Mouse (Mus musculus): ENCODE results near the gene Rad18. TPM values are rescaled to one million over a fixed set of nuclear protein-coding genes. Genes with fewer than 3 reads are reported as not detected.
"Not testable (repeated sequence)": the region's sequence is repeated elsewhere in the genome, so short reads cannot be mapped to it uniquely, and the experiment has no call there.

The Rad18 gene
- total RNA-seq (2017): 29.1 and 39.6 TPM in 2 replicates

DNA sequence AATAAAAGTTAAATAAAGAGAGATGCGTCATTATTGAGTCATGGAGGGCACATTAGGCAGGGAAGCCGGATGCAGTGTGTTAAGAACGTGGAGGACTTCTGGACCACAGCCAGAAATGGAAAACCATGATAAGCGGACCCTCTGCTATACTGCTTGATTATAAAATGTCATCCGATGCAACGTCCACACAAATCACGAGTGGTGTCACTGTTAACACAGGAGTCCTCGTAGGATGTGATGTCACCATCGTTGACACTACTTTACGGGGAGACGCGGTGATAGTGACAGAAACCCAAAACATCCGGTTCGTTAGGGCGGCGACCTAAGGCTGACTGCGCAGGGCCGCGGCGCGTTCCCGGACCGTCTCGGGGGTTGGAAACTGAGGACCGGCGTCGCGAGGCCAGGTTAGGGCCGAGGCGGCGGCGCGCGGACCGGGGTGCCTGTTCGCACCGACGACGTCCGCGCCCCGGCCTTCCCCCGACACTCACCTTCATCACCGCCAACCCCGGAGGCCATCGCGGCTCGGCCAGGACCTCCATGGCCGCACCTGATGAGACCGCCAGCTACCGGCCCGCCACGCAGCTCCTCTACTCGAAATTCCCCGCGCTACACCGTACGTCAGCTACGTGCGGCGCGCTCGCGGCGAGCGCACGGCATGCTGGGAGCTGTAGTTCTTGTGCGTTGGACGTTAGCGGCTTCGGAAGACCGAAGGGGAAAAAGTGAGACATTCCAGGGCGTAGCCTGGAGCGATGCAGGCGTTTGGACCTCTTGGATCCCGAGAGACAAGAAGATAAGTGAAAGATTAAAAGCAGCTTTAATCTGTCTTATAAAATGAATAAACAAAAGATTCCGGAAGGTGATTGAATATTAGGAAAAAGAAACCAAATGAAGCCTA lies at the start of gene Rad18:
Gene Rad18 (minus strand): TSS at position 631 of the 895 bp plus-strand sequence.
- ATAC-seq (replicated peaks in 1 of 2; ENCODE audit: insufficient read depth in 1 of 2, low FRiP score in 2 of 2, low TSS enrichment in 1 of 2, low read depth in 1 of 2, poor library complexity in 2 of 2, severe bottlenecking in 2 of 2): peak; percentile 89 to 92

DNA sequence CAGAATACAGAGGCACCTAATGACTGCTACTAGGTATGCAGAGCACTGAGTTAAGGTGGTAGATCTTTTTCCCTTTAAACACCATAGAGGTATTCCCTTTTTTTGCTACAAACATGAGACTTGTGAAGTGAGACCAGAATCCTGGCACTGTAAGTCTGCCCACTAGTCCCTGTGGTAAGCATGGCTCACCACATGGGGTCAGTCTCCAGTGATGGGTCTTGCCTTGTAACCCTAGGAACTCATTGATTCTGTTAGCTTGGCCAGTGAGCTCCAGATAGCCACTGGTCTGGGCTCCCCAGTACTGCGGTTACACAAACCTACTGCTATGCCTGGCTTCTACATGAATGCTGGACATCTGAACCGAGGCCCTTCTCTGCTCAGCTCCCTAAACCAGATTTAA lies 45.8 kb upstream of the Rad18 start:
- ATAC-seq (replicated peaks in 1 of 2; ENCODE audit: insufficient read depth in 1 of 2, low FRiP score in 2 of 2, low TSS enrichment in 1 of 2, low read depth in 1 of 2, poor library complexity in 2 of 2, severe bottlenecking in 2 of 2): no peak

DNA sequence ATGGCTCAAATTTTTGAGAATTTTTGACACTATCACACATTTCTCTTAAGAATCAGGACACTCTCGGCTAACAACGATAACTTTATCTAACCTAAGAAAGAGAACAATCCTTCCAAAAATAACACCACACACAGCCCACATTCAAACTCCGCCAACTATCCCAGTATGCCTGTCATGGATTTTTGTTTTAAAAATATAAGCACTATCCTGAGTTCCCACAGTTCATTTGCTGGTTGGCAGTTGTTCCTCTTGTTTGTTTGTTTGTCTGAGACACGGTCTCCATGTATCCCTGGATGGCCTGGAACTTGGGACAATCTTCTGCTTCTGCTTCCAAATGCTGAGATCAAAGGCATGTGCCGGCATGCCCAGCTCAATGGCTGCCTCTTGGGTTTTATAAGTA lies 45.3 kb upstream of the Rad18 start:
- ATAC-seq (replicated peaks in 1 of 2; ENCODE audit: insufficient read depth in 1 of 2, low FRiP score in 2 of 2, low TSS enrichment in 1 of 2, low read depth in 1 of 2, poor library complexity in 2 of 2, severe bottlenecking in 2 of 2): no peak

DNA sequence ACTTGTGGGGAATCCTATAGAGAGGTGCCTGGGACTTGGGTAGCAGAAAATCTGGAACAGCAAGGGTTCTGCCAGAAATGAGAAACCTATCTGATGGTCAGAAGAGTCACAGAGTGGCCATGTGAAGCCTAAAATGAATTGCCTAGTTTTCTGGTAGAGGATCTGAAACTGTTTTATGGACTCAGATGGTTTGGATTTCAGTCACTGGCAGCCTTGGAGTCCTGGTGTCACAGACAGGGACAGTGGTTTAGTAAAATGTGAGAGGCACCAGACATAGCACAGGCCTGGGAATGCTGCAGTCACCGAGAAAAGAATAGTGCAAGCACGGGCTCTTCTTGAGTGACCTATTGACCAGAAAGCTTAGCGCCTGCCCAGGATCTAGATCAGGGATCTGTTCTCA lies 43.1 kb upstream of the Rad18 start:
- ATAC-seq (replicated peaks in 1 of 2; ENCODE audit: insufficient read depth in 1 of 2, low FRiP score in 2 of 2, low TSS enrichment in 1 of 2, low read depth in 1 of 2, poor library complexity in 2 of 2, severe bottlenecking in 2 of 2): no peak

DNA sequence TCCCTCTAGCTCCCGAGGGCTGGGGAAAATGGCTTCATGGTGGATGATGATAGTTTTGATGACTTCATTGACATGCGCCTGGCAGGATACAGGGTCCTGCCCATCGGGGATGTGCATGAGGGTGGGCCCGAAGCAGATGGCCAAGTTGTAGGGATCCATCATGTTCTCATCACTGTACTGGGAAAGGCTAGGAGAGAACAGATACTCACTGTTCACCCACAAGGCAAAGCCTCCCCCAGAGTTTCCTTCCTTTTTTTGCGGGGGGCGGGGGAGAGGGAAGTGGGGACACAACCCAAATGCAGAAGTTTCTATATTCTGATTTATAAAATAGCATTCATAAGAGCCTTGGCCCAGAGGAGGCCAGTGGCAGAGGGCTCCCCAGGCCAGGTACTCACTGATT lies 42.4 kb upstream of the Rad18 start:
- peak; percentile 80 to 93 for ATAC-seq (replicated peaks in 1 of 2; ENCODE audit: insufficient read depth in 1 of 2, low FRiP score in 2 of 2, low TSS enrichment in 1 of 2, low read depth in 1 of 2, poor library complexity in 2 of 2, severe bottlenecking in 2 of 2)

DNA sequence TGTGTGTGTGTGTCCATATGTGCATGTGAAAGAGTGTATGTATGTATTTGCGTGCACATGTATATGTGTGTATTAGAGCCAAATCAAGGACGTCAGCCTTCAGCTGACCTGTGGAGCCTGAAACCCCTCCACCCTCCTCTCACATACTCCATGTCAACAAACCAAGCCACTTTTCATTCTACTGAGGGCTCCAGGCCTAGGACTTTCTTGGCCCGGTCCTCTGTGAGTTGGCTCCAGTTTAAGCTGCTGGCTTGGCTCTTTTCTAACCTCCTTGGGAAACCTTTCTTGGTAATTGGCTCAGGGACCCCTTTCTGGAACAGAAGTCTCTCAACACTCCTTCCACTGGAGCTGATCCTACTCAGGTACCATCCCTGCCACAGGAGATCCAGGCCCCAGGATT lies 40.0 kb upstream of the Rad18 start:
- ATAC-seq (replicated peaks in 1 of 2; ENCODE audit: insufficient read depth in 1 of 2, low FRiP score in 2 of 2, low TSS enrichment in 1 of 2, low read depth in 1 of 2, poor library complexity in 2 of 2, severe bottlenecking in 2 of 2): no peak

DNA sequence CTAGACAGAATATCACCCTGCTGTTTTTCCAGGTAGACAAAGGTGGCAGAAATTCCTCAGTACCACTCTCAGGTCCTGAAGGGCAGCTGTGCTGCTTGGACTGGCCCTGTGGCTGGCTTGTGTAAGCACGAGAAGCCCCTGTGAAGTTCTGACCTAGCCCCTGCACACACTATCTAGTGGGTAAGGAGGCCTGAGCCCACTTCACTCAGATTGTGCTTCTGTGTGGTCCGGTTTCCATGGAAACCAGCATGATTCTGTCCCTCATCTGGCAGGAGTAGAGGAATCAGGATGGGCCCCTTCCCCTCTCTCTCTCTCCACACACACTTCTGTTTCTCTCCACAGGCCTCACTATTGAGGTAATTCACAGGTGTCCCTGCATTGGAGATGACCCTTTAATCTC lies 38.6 kb upstream of the Rad18 start:
- no peak for ATAC-seq (replicated peaks in 1 of 2; ENCODE audit: insufficient read depth in 1 of 2, low FRiP score in 2 of 2, low TSS enrichment in 1 of 2, low read depth in 1 of 2, poor library complexity in 2 of 2, severe bottlenecking in 2 of 2)

DNA sequence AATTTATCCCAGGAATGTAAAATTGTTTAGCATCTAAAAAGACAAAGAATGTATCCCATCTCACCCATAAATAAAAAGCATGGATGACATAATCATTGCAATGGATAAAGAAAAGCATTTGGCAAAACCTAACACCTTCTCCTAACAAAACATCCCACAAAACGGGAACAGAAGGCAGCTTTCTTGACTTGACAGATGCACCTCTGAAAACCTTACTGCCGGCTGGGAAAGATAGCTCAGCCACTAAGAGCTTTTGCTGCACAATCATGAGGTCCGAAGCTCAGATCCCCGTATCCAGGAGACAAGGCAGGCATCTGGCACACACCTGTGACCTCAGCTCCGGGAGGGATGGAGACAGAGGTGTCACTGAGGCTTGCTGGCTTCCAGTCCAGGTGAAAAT lies 37.5 kb upstream of the Rad18 start:
- no peak for ATAC-seq (replicated peaks in 1 of 2; ENCODE audit: insufficient read depth in 1 of 2, low FRiP score in 2 of 2, low TSS enrichment in 1 of 2, low read depth in 1 of 2, poor library complexity in 2 of 2, severe bottlenecking in 2 of 2)

DNA sequence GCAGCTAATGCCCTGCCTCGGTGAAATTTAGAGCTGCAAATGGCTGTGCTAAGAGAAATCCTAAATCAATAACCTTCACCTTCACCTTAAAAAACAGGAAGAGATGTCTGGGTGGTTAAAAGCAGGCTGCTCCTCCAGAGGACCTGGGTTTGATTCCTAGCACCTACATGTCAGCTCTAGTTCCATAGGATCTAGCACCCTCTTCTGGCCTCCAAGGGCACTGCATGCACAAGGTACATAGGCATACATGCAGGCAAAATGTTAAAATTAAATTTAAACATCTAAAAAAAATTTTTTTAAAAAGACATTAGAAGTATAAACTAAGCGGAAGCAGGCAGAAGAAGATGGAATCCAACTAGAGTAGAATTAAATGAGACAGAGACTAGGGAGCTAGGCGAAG lies 35.9 kb upstream of the Rad18 start:
- no peak for ATAC-seq (replicated peaks in 1 of 2; ENCODE audit: insufficient read depth in 1 of 2, low FRiP score in 2 of 2, low TSS enrichment in 1 of 2, low read depth in 1 of 2, poor library complexity in 2 of 2, severe bottlenecking in 2 of 2)

DNA sequence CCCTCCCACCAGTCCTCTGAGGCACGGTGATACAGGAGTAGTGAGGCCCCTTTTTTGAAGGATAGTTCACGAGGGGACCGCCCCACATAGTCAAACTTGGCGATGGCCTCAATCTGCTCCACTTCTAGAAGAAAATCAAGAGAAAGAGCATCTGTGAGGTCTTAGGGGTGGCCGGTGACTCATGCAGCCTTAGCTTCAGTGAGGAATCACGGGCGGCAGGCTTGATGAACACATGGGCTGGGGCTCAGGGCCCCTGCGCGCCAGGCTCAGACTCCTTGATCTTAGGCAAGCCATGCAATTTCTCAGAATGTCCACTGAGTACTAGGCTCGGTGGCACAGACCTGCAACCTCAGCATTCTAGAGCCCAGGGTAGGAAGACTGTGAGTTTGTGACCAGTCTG lies 34.9 kb upstream of the Rad18 start:
- ATAC-seq (replicated peaks in 1 of 2; ENCODE audit: insufficient read depth in 1 of 2, low FRiP score in 2 of 2, low TSS enrichment in 1 of 2, low read depth in 1 of 2, poor library complexity in 2 of 2, severe bottlenecking in 2 of 2): no peak

DNA sequence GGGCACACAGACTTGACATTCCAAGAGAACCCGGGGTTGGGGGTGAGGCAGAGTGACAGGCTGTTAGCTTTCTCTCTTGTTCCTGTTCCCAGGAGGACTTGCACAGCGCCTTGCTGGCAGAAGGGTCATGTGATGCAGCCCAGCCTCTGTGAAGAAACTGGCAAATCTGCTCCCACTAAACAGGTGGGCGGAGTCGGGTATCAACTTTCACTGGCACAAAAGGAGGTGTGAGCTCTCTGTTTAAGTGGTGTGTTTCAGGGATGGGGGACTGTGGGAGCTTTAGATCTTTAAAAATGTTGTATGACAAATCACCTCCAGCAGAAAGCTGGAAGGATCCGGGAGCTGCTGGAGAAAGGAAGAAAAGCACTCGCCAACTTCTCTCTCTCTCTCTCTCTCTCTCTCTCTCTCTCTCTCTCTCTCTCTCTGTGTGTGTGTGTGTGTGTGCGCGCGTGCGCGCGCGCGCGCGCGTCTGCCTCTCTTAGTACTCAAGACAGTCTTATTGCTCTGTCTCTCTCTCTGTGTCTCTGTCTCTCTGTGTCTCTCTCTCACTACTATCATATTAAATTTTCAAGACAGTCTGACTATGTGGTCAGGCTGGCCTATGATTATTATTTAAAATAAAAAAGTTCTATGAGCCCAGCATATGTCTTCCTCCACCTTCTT lies 32.4 kb upstream of the Rad18 start:
- ATAC-seq (replicated peaks in 1 of 2; ENCODE audit: insufficient read depth in 1 of 2, low FRiP score in 2 of 2, low TSS enrichment in 1 of 2, low read depth in 1 of 2, poor library complexity in 2 of 2, severe bottlenecking in 2 of 2): peak; percentile 89 to 97

DNA sequence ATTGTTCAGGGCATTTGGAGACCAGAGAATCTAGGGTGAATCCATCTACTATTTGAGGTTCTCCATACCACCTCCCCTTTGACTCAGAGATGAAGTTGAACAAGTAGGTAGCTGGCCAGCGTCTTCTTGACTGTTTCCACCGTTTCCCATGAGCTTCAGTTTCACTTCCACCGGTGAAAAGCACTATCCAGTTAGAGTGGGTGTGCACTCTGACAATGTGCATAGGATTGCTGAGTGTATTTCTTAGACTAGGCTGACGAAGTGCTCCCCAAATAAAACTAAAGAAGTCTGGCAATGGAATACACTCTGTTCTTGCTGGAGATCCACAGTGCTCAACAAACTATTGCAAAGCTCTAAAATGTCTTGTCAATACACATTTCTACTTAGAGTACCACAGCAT lies 29.0 kb upstream of the Rad18 start:
- ATAC-seq (replicated peaks in 1 of 2; ENCODE audit: insufficient read depth in 1 of 2, low FRiP score in 2 of 2, low TSS enrichment in 1 of 2, low read depth in 1 of 2, poor library complexity in 2 of 2, severe bottlenecking in 2 of 2): no peak

DNA sequence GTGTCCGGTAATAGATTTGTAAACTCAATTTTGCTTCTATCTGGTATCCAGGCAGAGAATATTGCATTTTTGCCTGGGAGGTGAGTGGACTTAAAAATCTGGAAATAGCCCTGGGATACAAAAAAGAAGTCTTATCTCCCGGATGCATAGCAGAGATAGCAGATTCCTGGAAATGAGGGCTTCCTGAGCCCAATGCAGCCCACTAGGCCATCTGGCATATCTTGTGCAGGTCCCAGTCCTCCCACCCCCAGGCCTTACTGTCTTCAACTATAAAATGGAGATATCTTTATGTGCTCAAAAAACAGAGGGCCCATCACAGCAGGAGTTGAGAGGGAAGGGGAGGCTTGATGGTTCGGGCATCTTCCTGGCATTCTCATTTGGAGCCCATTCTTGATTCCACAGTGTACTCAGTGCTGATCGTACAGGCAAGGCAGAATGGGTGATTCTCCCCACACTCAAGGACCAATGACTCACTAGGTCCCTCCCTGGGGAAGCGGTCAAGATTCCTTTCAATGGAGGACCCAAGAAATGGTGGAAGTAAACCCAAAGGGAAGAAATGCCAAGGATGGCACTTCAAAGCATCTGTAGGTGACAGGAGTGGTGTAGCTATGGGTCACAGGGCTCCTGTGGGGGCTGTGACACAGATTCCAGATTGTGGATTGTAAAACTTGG lies 24.1 kb upstream of the Rad18 start:
- no peak for ATAC-seq (replicated peaks in 1 of 2; ENCODE audit: insufficient read depth in 1 of 2, low FRiP score in 2 of 2, low TSS enrichment in 1 of 2, low read depth in 1 of 2, poor library complexity in 2 of 2, severe bottlenecking in 2 of 2)

DNA sequence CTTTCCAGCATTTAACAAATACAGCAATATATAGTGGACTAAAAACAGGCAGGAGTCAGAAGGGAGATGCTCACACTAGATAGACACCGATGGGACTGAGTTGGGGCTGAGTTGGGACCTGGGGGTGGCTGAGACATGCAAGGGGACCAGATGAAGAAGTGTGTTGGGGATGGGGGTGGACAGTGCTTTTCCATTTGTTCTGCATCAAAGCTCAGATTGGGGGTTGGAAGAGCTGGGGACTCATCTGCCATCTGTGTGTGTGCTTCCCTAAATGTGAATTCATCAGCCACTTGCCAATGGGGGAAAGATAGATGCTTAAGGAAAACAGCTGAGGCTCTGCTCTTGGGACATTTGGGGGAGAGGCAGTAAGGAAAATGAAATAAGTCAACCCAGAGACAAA lies 23.5 kb upstream of the Rad18 start:
- ATAC-seq (replicated peaks in 1 of 2; ENCODE audit: insufficient read depth in 1 of 2, low FRiP score in 2 of 2, low TSS enrichment in 1 of 2, low read depth in 1 of 2, poor library complexity in 2 of 2, severe bottlenecking in 2 of 2): no peak

DNA sequence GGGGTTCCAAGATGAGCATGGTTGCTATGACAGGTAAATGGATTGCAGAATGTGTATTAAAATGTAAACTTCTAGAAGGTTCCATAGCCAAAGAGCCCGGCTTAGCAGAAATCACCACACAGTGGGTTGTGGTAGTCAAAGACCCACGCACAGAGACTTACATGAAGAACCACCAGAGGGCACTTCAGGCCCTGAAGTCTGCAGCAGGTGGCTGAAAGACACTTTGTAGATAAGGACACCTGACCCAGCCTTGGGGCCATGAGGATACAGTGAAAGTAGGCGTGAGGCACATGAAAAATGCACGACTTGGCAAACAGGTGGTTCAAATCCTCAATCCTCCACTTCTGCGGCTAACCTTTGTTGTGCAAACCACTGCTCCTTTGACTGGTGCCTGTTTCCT lies 20.7 kb upstream of the Rad18 start:
- peak; percentile 64 to 75 for ATAC-seq (replicated peaks in 1 of 2; ENCODE audit: insufficient read depth in 1 of 2, low FRiP score in 2 of 2, low TSS enrichment in 1 of 2, low read depth in 1 of 2, poor library complexity in 2 of 2, severe bottlenecking in 2 of 2)

DNA sequence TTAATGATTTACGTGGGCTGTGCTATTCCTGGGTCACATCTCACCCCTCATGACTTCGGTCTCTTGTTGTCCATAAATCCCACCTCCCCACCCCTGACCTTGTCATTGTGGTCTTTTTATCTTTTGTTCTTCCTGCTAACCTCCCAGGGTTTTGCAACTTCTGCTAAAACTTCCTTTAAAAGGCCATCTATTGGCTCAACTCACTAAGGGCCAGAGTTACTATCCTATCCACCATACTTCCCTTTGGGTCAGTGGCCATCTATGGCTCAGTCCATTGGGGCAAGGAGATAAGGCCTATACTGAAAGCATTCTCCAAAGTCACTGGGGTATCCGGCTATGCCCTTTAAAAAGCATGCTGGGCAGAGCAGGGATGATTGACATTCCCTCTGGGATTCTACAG lies 17.5 kb upstream of the Rad18 start:
- ATAC-seq (replicated peaks in 1 of 2; ENCODE audit: insufficient read depth in 1 of 2, low FRiP score in 2 of 2, low TSS enrichment in 1 of 2, low read depth in 1 of 2, poor library complexity in 2 of 2, severe bottlenecking in 2 of 2): peak in 1 of 2 experiments; percentile 32; a peak in 1 of 4 replicates

DNA sequence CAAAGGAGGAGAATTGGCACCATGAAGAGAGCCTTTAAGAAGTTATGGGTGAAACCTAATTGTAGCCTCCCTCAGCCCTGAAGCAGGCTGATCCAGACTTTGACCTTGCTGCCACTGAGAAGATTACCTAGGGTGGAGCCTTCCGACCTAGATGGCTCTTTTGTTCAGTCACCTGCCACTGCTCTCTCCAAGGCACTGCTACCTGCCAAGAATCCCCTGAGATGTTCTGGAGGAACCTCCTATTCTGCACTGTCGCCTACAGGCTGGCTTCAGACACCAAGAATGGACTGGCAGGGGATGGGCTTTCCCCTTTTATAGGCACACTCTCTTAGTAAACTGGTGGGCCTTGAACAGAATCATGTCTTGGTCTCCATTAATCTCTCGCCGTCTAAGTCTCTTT lies 5.8 kb upstream of the Rad18 start:
- ATAC-seq (replicated peaks in 1 of 2; ENCODE audit: insufficient read depth in 1 of 2, low FRiP score in 2 of 2, low TSS enrichment in 1 of 2, low read depth in 1 of 2, poor library complexity in 2 of 2, severe bottlenecking in 2 of 2): not testable (repeated sequence)

DNA sequence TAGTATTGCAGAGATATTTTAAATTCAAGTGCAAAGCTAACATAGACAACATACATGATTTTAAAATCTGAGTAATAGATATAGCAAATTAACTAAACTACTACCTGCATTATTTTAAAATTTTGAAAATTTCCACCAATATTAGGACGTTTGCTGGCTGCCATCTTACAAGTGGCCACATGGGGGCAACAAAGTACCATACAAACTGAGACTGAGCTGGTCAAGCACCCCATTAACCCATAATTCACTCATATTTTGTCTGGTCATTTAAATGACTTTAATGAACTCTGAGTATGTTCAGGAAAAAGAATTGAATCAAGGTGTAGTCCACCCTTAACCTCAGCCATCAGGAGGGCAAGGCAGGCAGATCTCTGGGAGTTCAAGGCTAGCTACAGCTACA lies 3.9 kb upstream of the Rad18 start:
- no peak; a peak in 1 of 4 replicates for ATAC-seq (replicated peaks in 1 of 2; ENCODE audit: insufficient read depth in 1 of 2, low FRiP score in 2 of 2, low TSS enrichment in 1 of 2, low read depth in 1 of 2, poor library complexity in 2 of 2, severe bottlenecking in 2 of 2)
